Mouse (Mus musculus) intestine, embryonic 15.5 days (tissue): ENCODE measurements around the gene Gda. TPM values are rescaled to one million over a fixed set of nuclear protein-coding genes. Genes with fewer than 3 reads are reported as not detected.
A peak's percentile ranks its signal among the peaks of the same experiment; 100 is the strongest.

Experiments used
- ATAC-seq: fragments of 200-750 bp; cut with Nextera tagmentation; 2 replicates; pipeline ENCODE4 v1.8.0; 2017; ENCODE audit warnings: moderate TSS enrichment, moderate library complexity
- H3K27ac ChIP-seq: fragments of 300-500 bp; sonication (generic); 2 replicates; pipeline ENCODE4 v1.5.1; 2015; ENCODE audit warnings: mild to moderate bottlenecking, inconsistent platforms
- H3K27me3 ChIP-seq: fragments of 300-500 bp; sonication (generic); replicated peaks from 2 replicates; pipeline ENCODE4 v1.6.1; 2015; ENCODE audit warnings: inconsistent platforms
- H3K36me3 ChIP-seq: fragments of 300-500 bp; sonication (generic); 2 replicates; pipeline ENCODE4 v1.6.1; 2015; ENCODE audit warnings: inconsistent platforms
- H3K4me1 ChIP-seq: fragments of 300-500 bp; sonication (generic); replicated peaks from 2 replicates; pipeline ENCODE4 v1.6.1; 2015; ENCODE audit warnings: inconsistent platforms
- H3K4me2 ChIP-seq: fragments of 300-500 bp; sonication (generic); replicated peaks from 2 replicates; pipeline ENCODE4 v1.6.1; 2015; ENCODE audit warnings: mild to moderate bottlenecking, inconsistent platforms
- H3K4me3 ChIP-seq: fragments of 300-500 bp; sonication (generic); replicated peaks from 2 replicates; pipeline ENCODE4 v1.5.1; 2015; ENCODE audit warnings: inconsistent platforms
- H3K9ac ChIP-seq: fragments of 300-500 bp; sonication (generic); 2 replicates; pipeline ENCODE4 v1.6.1; 2015; ENCODE audit warnings: inconsistent platforms
- H3K9me3 ChIP-seq: fragments of 300-500 bp; sonication (generic); 2 replicates; pipeline ENCODE4 v1.6.1; 2016; ENCODE audit warnings: inconsistent platforms
- WGBS: fragments of 180-500 bp; shearing (Covaris S2); methylation state at CpG from one replicate; pipeline ENCODE4 v1.1.7; 2015; 5-methylcytosine and 5-hydroxymethylcytosine counted together
- polyA plus RNA-seq: library from polyadenylated mRNA; unstranded; fragments of >200 nt; fragmentation: Nextera tagmentation; extraction: Ambion mirVana; gene quantifications from 2 replicates; pipeline ENCODE4 v1.2.1, GENCODE M21; 2015

Gda gene
- polyA plus RNA-seq, 1 experiment from 2014 or later = 9.1 TPM

DNA sequence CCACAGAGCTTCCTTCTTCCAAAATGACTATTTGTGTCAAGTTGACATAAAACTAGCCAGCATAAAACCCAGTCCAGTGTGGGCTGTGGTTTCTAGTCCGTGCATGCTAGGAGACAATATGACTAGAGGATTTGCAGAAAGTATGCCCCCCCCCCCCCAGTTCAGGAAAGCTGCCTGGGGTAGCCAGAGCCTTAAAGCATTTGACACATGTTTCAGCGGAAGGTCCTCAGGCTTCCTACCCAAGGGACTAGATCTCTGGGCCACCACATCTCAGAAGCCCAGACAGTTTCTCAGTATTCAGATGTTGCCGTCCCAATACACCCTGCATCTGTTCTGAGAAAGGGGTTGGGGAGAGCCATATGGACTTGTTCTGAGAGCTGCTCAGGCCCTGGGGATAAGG is 89.0 kb downstream of the Gda start:
- Histone ChIP-seq H3K27me3 (no peaks in the 10 kb centered on the region), H3K4me2 (no peak overlapping the region), H3K4me1 (no peaks in the 10 kb centered on the region), H3K36me3 (no peaks in the 10 kb centered on the region), H3K27ac (no peak overlapping the region), H3K4me3 (no peak overlapping the region), H3K9ac (no peak overlapping the region), H3K9me3 (no peaks in the 10 kb centered on the region)
- WGBS = 82% methylated on average over 3 of the region's 3 CpGs
- ATAC-seq = no peak

DNA sequence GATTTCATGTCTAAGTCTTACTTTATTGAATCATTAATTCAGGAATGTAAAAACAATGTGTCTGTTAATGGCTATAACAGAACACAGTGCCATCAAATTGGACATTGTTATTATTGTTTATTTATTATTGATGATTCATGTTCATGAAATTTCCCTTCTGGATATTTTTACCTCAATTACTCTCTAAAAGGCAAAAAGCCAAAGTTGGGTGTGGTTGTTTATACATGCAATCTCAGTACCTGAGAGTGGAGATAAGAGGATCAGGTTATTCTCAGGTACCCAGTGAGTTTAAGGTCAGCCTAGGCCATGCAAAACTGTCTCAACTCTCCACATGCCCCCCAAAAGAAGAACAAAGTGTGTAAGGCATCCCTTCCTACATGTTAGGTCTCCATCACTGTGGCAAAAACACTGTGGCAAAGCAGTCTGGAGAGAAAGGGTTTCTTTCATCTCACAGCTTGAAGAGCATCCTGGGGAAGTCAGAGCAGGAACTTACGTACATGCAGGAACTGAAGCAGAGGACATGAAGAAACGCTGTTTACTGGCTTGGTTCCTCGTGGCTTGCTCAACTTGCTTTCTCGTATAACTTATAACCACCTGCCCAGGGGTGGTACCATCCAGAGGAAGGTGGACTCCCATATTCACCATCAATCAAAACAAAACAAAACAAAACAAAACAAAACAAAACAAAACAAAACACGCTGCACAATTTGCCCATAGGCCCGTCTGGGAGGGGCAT is 89.6 kb downstream of the Gda start:
- no peak overlapping the region for H3K27ac ChIP-seq
- H3K4me2 ChIP-seq = no peak overlapping the region
- no peaks in the 10 kb centered on the region for H3K4me1 ChIP-seq
- WGBS = 82% methylated on average over 6 of the region's 6 CpGs
- H3K36me3 ChIP-seq = no peaks in the 10 kb centered on the region
- H3K9ac ChIP-seq = no peak overlapping the region
- ATAC-seq = no peak
- no peaks in the 10 kb centered on the region for H3K9me3 ChIP-seq
- no peaks in the 10 kb centered on the region for H3K27me3 ChIP-seq
- no peak overlapping the region for H3K4me3 ChIP-seq

- Histone ChIP-seq H3K36me3 (no peaks in the 10 kb centered on the region), H3K27me3 (no peaks in the 10 kb centered on the region), H3K9me3 (no peaks in the 10 kb centered on the region), H3K4me3 (no peak overlapping the region), H3K27ac (no peak overlapping the region), H3K9ac (no peak overlapping the region), H3K4me1 (no peaks in the 10 kb centered on the region), H3K4me2 (no peak overlapping the region)
- WGBS = 59% methylated on average over 2 of the region's 2 CpGs
- no peak for ATAC-seq
Measured at GRCm38 (mm10) chr19:21381696-21382095, 91.5 kb downstream of the Gda start.

DNA sequence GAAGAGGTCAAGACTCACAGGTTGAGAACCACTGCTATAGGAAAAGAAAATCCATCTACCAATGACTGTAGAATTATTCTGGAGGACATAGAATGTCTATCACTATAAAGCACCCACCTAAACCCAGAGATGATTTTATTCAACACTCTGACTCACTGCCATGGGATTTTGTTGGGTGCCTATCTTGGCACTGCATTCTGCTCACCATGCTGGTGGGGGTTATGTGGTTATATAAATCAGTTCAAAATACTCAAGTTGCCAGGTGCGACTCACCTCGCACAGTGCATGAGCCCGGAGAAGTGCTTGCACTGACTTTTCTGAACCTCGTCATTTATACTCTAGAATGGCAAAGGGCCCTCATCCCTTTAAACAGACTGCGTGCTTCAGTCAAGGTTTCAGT is 94.0 kb downstream of the Gda start:
- H3K27ac ChIP-seq = no peak overlapping the region
- H3K9me3 ChIP-seq = no peaks in the 10 kb centered on the region
- 92% methylated on average over 5 of the region's 5 CpGs for WGBS
- H3K4me1 ChIP-seq = no peaks in the 10 kb centered on the region
- H3K9ac ChIP-seq = no peak overlapping the region
- no peaks in the 10 kb centered on the region for H3K36me3 ChIP-seq
- no peak for ATAC-seq
- no peak overlapping the region for H3K4me3 ChIP-seq
- no peaks in the 10 kb centered on the region for H3K27me3 ChIP-seq
- H3K4me2 ChIP-seq = no peak overlapping the region

- no peak overlapping the region for H3K9ac ChIP-seq
- H3K9me3 ChIP-seq = no peaks in the 10 kb centered on the region
- H3K4me1 ChIP-seq = no peaks in the 10 kb centered on the region
- H3K4me2 ChIP-seq = no peak overlapping the region
- WGBS = 79% methylated on average over 4 of the region's 4 CpGs
- no peaks in the 10 kb centered on the region for H3K27me3 ChIP-seq
- no peaks in the 10 kb centered on the region for H3K36me3 ChIP-seq
- H3K4me3 ChIP-seq = no peak overlapping the region
- no peak overlapping the region for H3K27ac ChIP-seq
- no peak for ATAC-seq
Measured at GRCm38 (mm10) chr19:21376445-21377218, 96.6 kb downstream of the Gda start.

DNA sequence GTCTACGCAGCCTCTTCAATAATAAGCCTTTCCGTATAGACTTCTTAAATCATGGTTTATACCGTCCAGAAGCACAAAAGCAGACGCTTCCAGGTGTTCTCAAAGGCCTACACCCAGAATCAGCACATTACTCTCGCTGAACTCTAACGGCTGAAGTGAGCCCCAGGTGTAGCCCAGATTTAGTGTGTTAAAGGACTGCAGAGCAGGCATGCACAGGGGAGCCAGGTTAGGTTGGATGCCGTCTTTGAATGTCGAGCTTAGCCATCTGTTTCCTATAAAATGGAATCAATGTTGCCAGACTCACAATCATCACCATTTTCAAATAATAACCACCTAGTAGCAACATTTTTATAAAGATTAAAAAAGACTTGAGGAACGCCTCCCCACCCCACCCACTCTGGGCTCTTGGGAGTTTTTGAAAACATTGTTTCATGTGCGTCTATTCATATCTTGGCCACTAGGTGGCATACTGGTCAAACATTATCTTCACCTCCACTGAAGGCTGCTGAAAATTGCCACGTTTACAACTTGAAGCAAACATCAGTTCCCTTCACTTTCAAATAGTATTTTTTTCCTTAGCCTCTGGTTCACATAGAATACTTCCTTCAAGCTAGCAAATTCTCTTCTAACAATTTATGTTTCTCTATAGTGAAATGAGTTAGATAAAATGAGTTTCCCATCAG is 100.0 kb downstream of the Gda start:
- no peaks in the 10 kb centered on the region for H3K4me1 ChIP-seq
- 51% methylated on average over 11 of the region's 11 CpGs for WGBS
- H3K36me3 ChIP-seq = no peaks in the 10 kb centered on the region
- ATAC-seq = peak; percentile 69
- H3K9ac ChIP-seq = no peak overlapping the region
- H3K27me3 ChIP-seq = no peaks in the 10 kb centered on the region
- H3K4me2 ChIP-seq = no peak overlapping the region
- no peak overlapping the region for H3K27ac ChIP-seq
- H3K4me3 ChIP-seq = no peak overlapping the region
- no peaks in the 10 kb centered on the region for H3K9me3 ChIP-seq

DNA sequence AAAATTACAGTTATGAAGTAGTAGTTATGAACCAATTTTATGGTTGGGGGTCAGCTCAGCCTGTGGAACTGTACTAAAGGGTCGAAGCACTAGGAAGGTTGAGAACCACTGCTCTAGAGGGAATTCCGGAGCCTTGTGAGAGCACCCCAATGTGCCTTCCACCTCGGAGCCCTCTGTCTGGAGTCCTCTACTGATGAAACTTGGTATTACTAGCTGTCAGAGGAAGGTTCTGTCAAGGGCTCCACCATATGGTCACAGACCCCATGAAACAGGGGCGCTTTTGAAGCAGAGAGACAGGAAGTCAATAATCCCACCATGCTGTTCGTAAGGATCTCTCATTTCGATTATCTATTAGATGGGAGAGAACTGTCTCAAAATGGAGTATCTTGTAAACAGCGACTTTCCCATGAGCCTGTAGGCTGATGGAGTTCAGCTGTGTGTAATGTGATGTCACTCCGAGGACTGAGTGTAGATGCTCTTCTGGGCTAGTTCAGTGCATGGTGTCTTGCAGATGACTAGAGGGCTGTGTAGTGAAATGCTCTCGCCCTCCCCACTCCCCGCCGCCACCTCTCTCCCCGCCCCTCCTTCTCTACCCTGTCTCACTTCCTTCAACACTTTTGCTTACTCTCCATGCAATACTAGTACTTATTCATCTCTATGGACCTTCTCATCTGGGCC is 100.7 kb downstream of the Gda start:
- peak; percentile 31; the same call in 1 of the 2 replicates for ATAC-seq
- 76% methylated on average over 12 of the region's 12 CpGs for WGBS
- Histone ChIP-seq H3K4me2 (no peak overlapping the region), H3K4me3 (no peak overlapping the region), H3K36me3 (no peaks in the 10 kb centered on the region), H3K9me3 (no peaks in the 10 kb centered on the region), H3K4me1 (no peaks in the 10 kb centered on the region), H3K27ac (no peak overlapping the region), H3K27me3 (no peaks in the 10 kb centered on the region), H3K9ac (no peak overlapping the region)

DNA sequence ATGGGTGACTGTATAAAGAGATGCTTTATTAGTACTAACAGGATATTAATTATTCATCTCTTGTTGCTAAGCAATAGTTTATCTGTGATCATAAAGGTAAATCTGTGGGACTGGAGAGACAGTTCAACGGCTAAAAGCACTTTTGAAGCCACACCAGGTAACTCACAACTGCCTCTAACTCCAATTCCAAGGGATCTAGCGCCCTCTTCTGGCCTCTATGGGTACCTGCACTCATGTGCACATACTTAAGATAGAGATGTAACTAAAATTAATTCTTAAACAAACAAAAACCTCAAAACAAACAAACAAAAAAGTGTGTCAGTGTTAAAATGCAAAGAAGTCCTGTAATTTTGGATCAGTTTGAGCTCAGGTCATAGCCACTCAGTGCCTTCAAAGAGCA is 101.9 kb downstream of the Gda start:
- no peaks in the 10 kb centered on the region for H3K36me3 ChIP-seq
- no peak overlapping the region for H3K9ac ChIP-seq
- WGBS = 47% methylated on average over 2 of the region's 2 CpGs
- H3K4me3 ChIP-seq = no peak overlapping the region
- H3K27me3 ChIP-seq = no peaks in the 10 kb centered on the region
- no peak for ATAC-seq
- no peaks in the 10 kb centered on the region for H3K9me3 ChIP-seq
- H3K4me2 ChIP-seq = no peak overlapping the region
- H3K4me1 ChIP-seq = no peaks in the 10 kb centered on the region
- no peak overlapping the region for H3K27ac ChIP-seq

DNA sequence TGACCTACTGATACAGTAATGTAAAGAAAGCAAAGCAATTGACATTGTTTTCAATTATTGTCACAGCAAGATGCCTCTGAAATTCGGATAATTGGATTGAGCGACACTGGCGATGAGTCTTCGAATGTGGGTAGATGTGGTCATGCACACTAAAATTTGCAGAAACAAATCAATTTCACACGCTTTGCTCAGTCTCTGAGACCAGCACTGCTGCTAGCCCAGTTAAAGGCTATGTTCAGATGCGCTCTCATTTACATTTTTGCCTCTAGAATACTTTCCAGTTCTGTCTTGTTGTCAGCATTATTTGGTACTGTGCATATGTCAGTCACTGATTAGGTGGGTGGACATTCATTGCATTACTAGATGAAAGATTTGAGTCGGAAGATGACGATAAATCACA is 102.5 kb downstream of the Gda start:
- no peak for ATAC-seq
- no peaks in the 10 kb centered on the region for H3K4me1 ChIP-seq
- no peak overlapping the region for H3K4me2 ChIP-seq

DNA sequence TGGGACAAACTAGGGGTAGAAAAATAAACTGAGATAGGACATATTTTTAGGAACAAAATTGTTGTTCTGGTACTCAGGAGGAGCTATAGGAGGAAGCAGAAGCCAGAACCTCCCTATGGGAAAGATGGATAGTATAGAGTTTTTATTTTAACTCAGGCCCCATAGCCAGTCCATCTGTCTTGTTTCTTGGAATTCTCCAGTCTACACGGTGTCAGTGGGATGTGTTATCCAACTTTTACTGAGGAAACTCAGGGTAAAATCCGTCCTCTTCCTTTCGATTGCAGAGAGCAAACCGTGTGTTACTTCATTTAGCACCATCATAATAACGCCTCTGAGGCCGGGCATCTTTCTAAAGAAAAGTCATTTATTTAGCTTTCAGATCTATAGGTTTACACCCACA is 104.1 kb downstream of the Gda start:
- no peaks in the 10 kb centered on the region for H3K36me3 ChIP-seq
- H3K4me1 ChIP-seq = no peaks in the 10 kb centered on the region
- H3K27me3 ChIP-seq = no peaks in the 10 kb centered on the region
- H3K9me3 ChIP-seq = no peaks in the 10 kb centered on the region
- no peak overlapping the region for H3K4me3 ChIP-seq
- no peak overlapping the region for H3K4me2 ChIP-seq
- H3K9ac ChIP-seq = no peak overlapping the region
- WGBS = 85% methylated on average over 6 of the region's 6 CpGs
- no peak for ATAC-seq
- H3K27ac ChIP-seq = no peak overlapping the region

More for the DNA sequence above, 102.5 kb downstream of the Gda start:
- H3K9ac ChIP-seq = no peak overlapping the region
- no peak overlapping the region for H3K27ac ChIP-seq
- 89% methylated on average over 8 of the region's 8 CpGs for WGBS
- H3K9me3 ChIP-seq = no peaks in the 10 kb centered on the region
- no peak overlapping the region for H3K4me3 ChIP-seq
- no peaks in the 10 kb centered on the region for H3K36me3 ChIP-seq
- no peaks in the 10 kb centered on the region for H3K27me3 ChIP-seq

DNA sequence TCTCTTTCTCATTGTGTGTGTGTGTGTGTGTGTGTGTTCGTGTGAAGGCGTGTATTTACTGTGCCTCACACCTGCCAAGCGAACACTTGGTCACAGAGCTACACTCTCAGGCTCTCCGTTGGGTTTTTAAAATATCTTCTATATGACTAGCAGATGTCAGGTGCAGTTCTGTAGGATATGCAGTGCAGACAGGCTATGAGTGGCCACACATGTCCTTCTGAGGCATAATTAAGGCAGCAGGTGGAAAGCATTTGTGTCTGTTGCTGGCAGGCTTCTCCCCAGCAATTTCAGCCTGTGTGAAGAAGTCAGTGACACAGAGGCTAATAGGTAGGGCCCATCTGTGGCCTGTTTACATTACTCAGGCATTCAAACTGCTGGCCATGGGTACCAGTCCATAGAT is 104.7 kb downstream of the Gda start:
- H3K36me3 ChIP-seq = no peaks in the 10 kb centered on the region
- no peak overlapping the region for H3K27ac ChIP-seq
- no peaks in the 10 kb centered on the region for H3K27me3 ChIP-seq
- no peaks in the 10 kb centered on the region for H3K9me3 ChIP-seq
- no peak for ATAC-seq
- WGBS = 93% methylated on average over 4 of the region's 4 CpGs
- no peak overlapping the region for H3K4me3 ChIP-seq
- H3K4me1 ChIP-seq = no peaks in the 10 kb centered on the region
- no peak overlapping the region for H3K9ac ChIP-seq
- H3K4me2 ChIP-seq = no peak overlapping the region

- Histone ChIP-seq H3K9me3 (no peaks in the 10 kb centered on the region), H3K27ac (no peak overlapping the region), H3K4me1 (no peaks in the 10 kb centered on the region), H3K4me3 (no peak overlapping the region), H3K9ac (no peak overlapping the region), H3K4me2 (no peak overlapping the region), H3K27me3 (no peaks in the 10 kb centered on the region), H3K36me3 (no peaks in the 10 kb centered on the region)
- WGBS = 91% methylated on average over 6 of the region's 6 CpGs
- ATAC-seq = no peak
Measured at GRCm38 (mm10) chr19:21357792-21358191, 115.5 kb downstream of the Gda start.
